Mouse (Mus musculus): ENCODE measurements around the gene Olfr1431. TPM values are rescaled to one million over a fixed set of nuclear protein-coding genes. Genes with fewer than 3 reads are reported as not detected.
"Not testable (repeated sequence)": the region's sequence is repeated elsewhere in the genome, so short reads cannot be mapped to it uniquely, and the experiment has no call there.

The Olfr1431 gene
- polyA plus RNA-seq (2014; fragmentation: Nextera tagmentation; extraction: Ambion mirVana) = not detected in 2 replicates

GRCm38 (mm10) chr19:12200334-12200733, at the start of gene Olfr1431:
TSS of gene Olfr1431 (plus strand) at chr19:12200634.
- no peak within 1 kb of the TSS for H3K4me2 ChIP-seq (ENCODE audit: low read depth, low read length)
- no peaks in the 10 kb centered on the region for H3K36me3 ChIP-seq (replicated peaks; ENCODE audit: control insufficient read depth, insufficient read depth, low read depth, low read length)
- no peak within 1 kb of the TSS for H3K4me3 ChIP-seq (ENCODE audit: low read depth, low read length)
- no peaks in the 10 kb centered on the region for H3K4me1 ChIP-seq (ENCODE audit: control insufficient read depth, insufficient read depth, low read length)
- no peak for DNase-seq (ENCODE audit: low spot score)
- no peak within 1 kb of the TSS for H3K9ac ChIP-seq (replicated peaks; ENCODE audit: low read length)
- no peaks in the 10 kb centered on the region for H3K27me3 ChIP-seq (ENCODE audit: control insufficient read depth, insufficient read depth, low read length)
- 85% methylated on average over 1 of the region's 1 CpGs for WGBS
- H3K9me3 ChIP-seq (replicated peaks; ENCODE audit: control insufficient read depth, low read length) = no peaks in the 10 kb centered on the region
- ATAC-seq (replicated peaks; ENCODE audit: insufficient number of reproducible peaks, low FRiP score, low TSS enrichment, low read depth) = no peak
- no peak within 1 kb of the TSS for H3K27ac ChIP-seq (replicated peaks; ENCODE audit: low read depth, low read length)

DNA sequence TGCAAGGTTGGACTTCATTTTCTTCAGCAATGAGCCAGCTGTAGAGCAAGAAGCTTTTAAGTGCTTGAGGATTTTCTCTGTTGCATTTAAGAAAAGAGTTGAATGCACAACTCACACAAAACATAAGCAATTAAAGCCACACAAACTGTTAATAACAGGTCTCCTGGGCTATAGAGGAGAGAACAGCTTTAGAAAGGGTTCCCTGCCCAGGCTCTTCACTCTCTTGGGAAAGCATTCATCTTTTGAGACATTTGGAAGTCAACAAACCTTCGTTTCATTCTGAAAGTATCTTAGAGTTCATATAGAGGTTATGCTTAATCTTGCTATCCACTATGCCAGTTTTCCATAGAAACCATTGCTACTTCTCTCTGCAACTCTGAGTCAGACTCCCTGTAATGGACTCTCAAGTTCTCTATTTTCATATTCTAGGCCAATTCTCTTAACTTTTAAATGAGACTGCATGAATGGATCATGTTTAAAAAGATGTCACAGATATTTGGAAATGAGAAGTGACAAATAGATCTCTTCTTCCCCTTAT, 30.3 kb upstream of the Olfr1431 start, which contains the start of gene Olfr1555-ps1:
Gene Olfr1555-ps1, minus strand, starts transcription at position 51 of the 538 bp plus-strand sequence.
- WGBS = 50% methylated on average over 1 of the region's 1 CpGs
- not testable (repeated sequence) for H3K4me3 ChIP-seq (ENCODE audit: low read depth, low read length); H3K27me3 ChIP-seq (ENCODE audit: control insufficient read depth, insufficient read depth, low read length); DNase-seq (ENCODE audit: low spot score); H3K4me2 ChIP-seq (ENCODE audit: low read depth, low read length); H3K36me3 ChIP-seq (replicated peaks; ENCODE audit: control insufficient read depth, insufficient read depth, low read depth, low read length); ATAC-seq (replicated peaks; ENCODE audit: insufficient number of reproducible peaks, low FRiP score, low TSS enrichment, low read depth); H3K9me3 ChIP-seq (replicated peaks; ENCODE audit: control insufficient read depth, low read length); H3K9ac ChIP-seq (replicated peaks; ENCODE audit: low read length); H3K4me1 ChIP-seq (ENCODE audit: control insufficient read depth, insufficient read depth, low read length); H3K27ac ChIP-seq (replicated peaks; ENCODE audit: low read depth, low read length)

DNA sequence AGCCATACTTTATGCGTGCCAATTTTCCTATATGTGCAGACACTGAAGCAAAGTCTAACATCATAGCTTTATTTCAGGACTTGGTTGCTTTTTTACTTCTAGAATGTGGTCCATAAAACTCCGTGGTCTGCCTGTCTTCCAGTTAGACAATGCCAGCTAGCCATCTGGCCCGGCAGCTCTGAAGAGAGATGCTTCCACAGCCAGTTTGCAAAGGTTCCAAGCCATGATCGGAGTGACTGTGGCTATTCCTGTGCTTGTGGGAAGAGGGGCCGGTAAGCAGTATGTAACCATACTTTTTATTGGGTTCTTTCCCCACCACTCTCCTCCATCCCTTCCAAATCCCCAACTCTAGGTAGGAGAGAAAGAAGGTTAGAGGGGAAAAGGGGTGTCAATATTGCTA, 25.0 kb upstream of the Olfr1431 start:
- not testable (repeated sequence) for H3K9me3 ChIP-seq (replicated peaks; ENCODE audit: control insufficient read depth, low read length); H3K9ac ChIP-seq (replicated peaks; ENCODE audit: low read length); H3K4me3 ChIP-seq (ENCODE audit: low read depth, low read length); H3K4me1 ChIP-seq (ENCODE audit: control insufficient read depth, insufficient read depth, low read length); DNase-seq (ENCODE audit: low spot score); H3K27me3 ChIP-seq (ENCODE audit: control insufficient read depth, insufficient read depth, low read length); H3K27ac ChIP-seq (replicated peaks; ENCODE audit: low read depth, low read length); H3K4me2 ChIP-seq (ENCODE audit: low read depth, low read length); ATAC-seq (replicated peaks; ENCODE audit: insufficient number of reproducible peaks, low FRiP score, low TSS enrichment, low read depth); H3K36me3 ChIP-seq (replicated peaks; ENCODE audit: control insufficient read depth, insufficient read depth, low read depth, low read length)
- 87% methylated on average over 5 of the region's 5 CpGs for WGBS

DNA sequence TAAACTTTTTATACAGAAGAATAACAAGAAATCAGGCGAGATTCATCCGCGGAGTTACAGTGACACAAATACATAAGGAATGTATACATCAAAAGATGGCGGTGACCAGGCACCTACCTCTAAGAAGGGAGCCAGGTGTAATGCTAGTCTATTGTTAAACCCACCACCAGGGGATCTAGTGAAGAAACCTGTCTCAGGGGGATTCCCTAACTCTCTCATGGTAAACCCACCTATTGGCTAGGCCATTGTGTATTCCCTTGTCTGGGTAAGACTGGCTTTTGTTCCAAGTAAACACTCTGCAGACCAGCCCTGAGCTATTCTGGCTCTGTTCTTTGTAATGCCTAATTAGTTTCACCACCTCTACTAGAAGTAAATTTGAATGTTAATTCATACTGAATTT, 1.4 kb upstream of the Olfr1431 start:
- not testable (repeated sequence) for H3K27me3 ChIP-seq (ENCODE audit: control insufficient read depth, insufficient read depth, low read length); ATAC-seq (replicated peaks; ENCODE audit: insufficient number of reproducible peaks, low FRiP score, low TSS enrichment, low read depth)
- 74% methylated on average over 4 of the region's 4 CpGs for WGBS

GRCm38 (mm10) chr19:12232496-12232895, 32.1 kb downstream of the Olfr1431 start, which contains the start of gene Olfr1432:
TSS of gene Olfr1432 (minus strand) at chr19:12232596.
- H3K9me3 ChIP-seq (replicated peaks; ENCODE audit: control insufficient read depth, low read length); H3K4me3 ChIP-seq (ENCODE audit: low read depth, low read length); ATAC-seq (replicated peaks; ENCODE audit: insufficient number of reproducible peaks, low FRiP score, low TSS enrichment, low read depth); DNase-seq (ENCODE audit: low spot score); H3K4me2 ChIP-seq (ENCODE audit: low read depth, low read length); H3K27ac ChIP-seq (replicated peaks; ENCODE audit: low read depth, low read length); H3K9ac ChIP-seq (replicated peaks; ENCODE audit: low read length); H3K4me1 ChIP-seq (ENCODE audit: control insufficient read depth, insufficient read depth, low read length); H3K27me3 ChIP-seq (ENCODE audit: control insufficient read depth, insufficient read depth, low read length); H3K36me3 ChIP-seq (replicated peaks; ENCODE audit: control insufficient read depth, insufficient read depth, low read depth, low read length): not testable (repeated sequence)

More for the DNA sequence above, 1.4 kb upstream of the Olfr1431 start:
- not testable (repeated sequence) for H3K27ac ChIP-seq (replicated peaks; ENCODE audit: low read depth, low read length); DNase-seq (ENCODE audit: low spot score); H3K4me1 ChIP-seq (ENCODE audit: control insufficient read depth, insufficient read depth, low read length); H3K9ac ChIP-seq (replicated peaks; ENCODE audit: low read length); H3K4me3 ChIP-seq (ENCODE audit: low read depth, low read length); H3K9me3 ChIP-seq (replicated peaks; ENCODE audit: control insufficient read depth, low read length); H3K4me2 ChIP-seq (ENCODE audit: low read depth, low read length); H3K36me3 ChIP-seq (replicated peaks; ENCODE audit: control insufficient read depth, insufficient read depth, low read depth, low read length)

DNA sequence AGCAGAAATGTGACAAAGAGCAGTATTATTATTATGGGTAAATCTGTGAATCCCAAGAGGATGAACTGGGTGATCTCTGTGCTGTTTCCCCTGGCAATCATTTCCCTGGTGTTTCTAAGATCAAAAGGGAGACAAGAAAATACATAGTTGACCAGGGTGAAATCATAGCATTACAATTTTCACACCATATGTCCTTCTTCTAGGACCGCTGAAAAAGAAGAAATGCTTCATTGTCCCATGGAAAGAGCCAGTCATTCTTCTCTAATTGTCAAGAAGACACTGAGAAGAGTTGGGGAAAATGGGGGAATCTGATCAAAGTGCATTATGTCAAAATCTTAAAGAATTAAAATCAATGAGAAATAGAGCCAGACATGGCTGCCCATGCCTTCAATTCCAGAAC, 41.1 kb downstream of the Olfr1431 start, which contains the start of gene Olfr262:
Gene Olfr262, minus strand, starts transcription at position 101 of the 400 bp plus-strand sequence.
- Histone ChIP-seq H3K27ac (replicated peaks; ENCODE audit: low read depth, low read length) (no peak within 1 kb of the TSS), H3K9ac (replicated peaks; ENCODE audit: low read length) (no peak within 1 kb of the TSS), H3K4me1 (ENCODE audit: control insufficient read depth, insufficient read depth, low read length) (no peaks in the 10 kb centered on the region), H3K4me3 (ENCODE audit: low read depth, low read length) (no peak within 1 kb of the TSS), H3K4me2 (ENCODE audit: low read depth, low read length) (no peak within 1 kb of the TSS), H3K27me3 (ENCODE audit: control insufficient read depth, insufficient read depth, low read length) (no peaks in the 10 kb centered on the region), H3K9me3 (replicated peaks; ENCODE audit: control insufficient read depth, low read length) (no peaks in the 10 kb centered on the region), H3K36me3 (replicated peaks; ENCODE audit: control insufficient read depth, insufficient read depth, low read depth, low read length) (no peaks in the 10 kb centered on the region)
- DNase-seq (ENCODE audit: low spot score) (no peak), ATAC-seq (replicated peaks; ENCODE audit: insufficient number of reproducible peaks, low FRiP score, low TSS enrichment, low read depth) (no peak)
- 81% methylated on average over 1 of the region's 1 CpGs for WGBS

GRCm38 (mm10) chr19:12260732-12261131, 60.3 kb downstream of the Olfr1431 start, which contains the start of gene Olfr235:
TSS of gene Olfr235 (plus strand) at chr19:12261032.
- no peak for DNase-seq (ENCODE audit: low spot score)
- ATAC-seq (replicated peaks; ENCODE audit: insufficient number of reproducible peaks, low FRiP score, low TSS enrichment, low read depth) = no peak
- Histone ChIP-seq H3K4me2 (ENCODE audit: low read depth, low read length) (no peak within 1 kb of the TSS), H3K27me3 (ENCODE audit: control insufficient read depth, insufficient read depth, low read length) (no peaks in the 10 kb centered on the region), H3K4me1 (ENCODE audit: control insufficient read depth, insufficient read depth, low read length) (no peaks in the 10 kb centered on the region), H3K9ac (replicated peaks; ENCODE audit: low read length) (no peak within 1 kb of the TSS), H3K27ac (replicated peaks; ENCODE audit: low read depth, low read length) (no peak within 1 kb of the TSS), H3K36me3 (replicated peaks; ENCODE audit: control insufficient read depth, insufficient read depth, low read depth, low read length) (no peaks in the 10 kb centered on the region), H3K9me3 (replicated peaks; ENCODE audit: control insufficient read depth, low read length) (no peaks in the 10 kb centered on the region), H3K4me3 (ENCODE audit: low read depth, low read length) (no peak within 1 kb of the TSS)
- WGBS = 62% methylated on average over 1 of the region's 1 CpGs

Data from embryonic facial prominence, embryonic 11.5 days (tissue).